ENCODE assay signal across 8 mouse cellular contexts in the genomic region with DNA sequence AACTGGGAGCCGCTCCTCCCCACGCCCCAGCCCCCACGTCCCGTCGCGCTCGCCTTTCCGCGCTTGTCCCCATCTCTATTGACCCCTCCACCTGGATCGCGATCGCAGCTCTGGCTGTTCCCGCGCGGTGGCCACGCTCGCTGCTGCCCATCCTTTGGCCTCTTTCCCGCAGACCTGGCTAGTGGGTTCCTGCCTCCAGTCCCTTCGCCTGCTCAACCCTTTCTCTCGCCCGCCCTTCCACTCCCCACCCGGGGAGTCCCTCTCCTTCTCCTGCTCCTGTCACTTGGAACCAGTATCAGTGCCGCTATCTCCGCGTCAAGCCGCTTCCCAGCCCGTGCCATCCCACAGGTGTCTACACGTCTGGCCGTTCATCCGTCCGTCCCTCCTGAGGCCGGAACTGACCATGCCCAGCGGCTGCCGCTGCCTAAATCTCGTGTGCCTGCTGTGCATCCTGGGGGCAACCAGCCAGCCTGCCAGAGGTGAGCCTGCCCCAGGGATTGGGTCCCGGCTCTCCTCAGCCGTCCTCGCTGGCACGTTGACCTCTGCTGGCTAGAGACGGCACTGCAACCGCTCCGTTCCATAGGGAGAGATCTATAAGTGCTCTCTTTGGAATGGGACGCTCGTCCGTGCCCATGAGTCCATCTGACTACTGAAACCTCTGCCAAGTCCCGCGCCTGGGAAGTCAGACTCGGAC. TPM values are rescaled to one million over a fixed set of nuclear protein-coding genes. Genes with fewer than 3 reads are reported as not detected.
A peak's percentile ranks its signal among the peaks of the same experiment; 100 is the strongest.
DNase-seq lines count a peak whose midpoint lies in the region; ATAC-seq lines count a peak whose summit lies in the region.

No protein-coding gene starts in this region.

- H3K4me3 ChIP-seq in hindbrain, embryonic 12.5 days = peak overlapping the region; percentile 66

- H3K4me1 ChIP-seq in hindbrain, embryonic 12.5 days = peaks cover 19% of the 10 kb centered on the region

- no peaks in the 10 kb centered on the region for H3K9me3 ChIP-seq in hindbrain, embryonic 12.5 days (replicated peaks)

- no peak overlapping the region for H3K27ac ChIP-seq in hindbrain, embryonic 12.5 days

- H3K9ac ChIP-seq in hindbrain, embryonic 12.5 days = peak overlapping the region; percentile 75

- peak; percentile 81 for DNase-seq in Muller cell, postnatal 12 days (ENCODE audit: inconsistent ontology term)
- DNase-seq in cerebellum, adult 9-11 months = peak; percentile 77
- peak; percentile 55 to 84 for DNase-seq in frontal cortex, postnatal 10 days (ENCODE audit: low spot score in 2 of 2)
- DNase-seq in layer of hippocampus, postnatal 10 days (ENCODE audit: low spot score in 2 of 2) = peak; percentile 86 to 88
- DNase-seq in lung, postnatal 10 days = peak; percentile 88
- peak; percentile 83 for DNase-seq in ovary, postnatal 36 days (ENCODE audit: low spot score)
- DNase-seq in thymus, postnatal 25 days = peak; percentile 81

- peak overlapping the region; percentile 97 for H3K4me2 ChIP-seq in hindbrain, embryonic 12.5 days (replicated peaks)

- peak; percentile 77 for ATAC-seq in hindbrain, embryonic 12.5 days (ENCODE audit: low FRiP score)

- peaks cover 70% of the 10 kb centered on the region for H3K27me3 ChIP-seq in hindbrain, embryonic 12.5 days

- WGBS in hindbrain, embryonic 12.5 days = under 1% methylated on average over 48 of the region's 48 CpGs

- 0 out of 2 replicates have a peak, but pooled peaks cover 1% of the 10 kb centered on the region for H3K36me3 ChIP-seq in hindbrain, embryonic 12.5 days

RNA-seq across cellular contexts. Expression of a gene that starts 1.1 kb away (rescaled TPM):
- 2.9 and 3.1 TPM in 2 replicates for polyA plus RNA-seq in hindbrain, embryonic 12.5 days (2016; fragmentation: Nextera tagmentation; extraction: Ambion mirVana)
- total RNA-seq in layer of hippocampus, postnatal 10 days (2021) = 10 to 100 TPM; 44.4 to 52.4 TPM

RNA-seq across cellular contexts. Expression of a gene that starts 15.5 kb away (rescaled TPM):
- 50.0 and 54.1 TPM in 2 replicates for polyA plus RNA-seq in hindbrain, embryonic 12.5 days (2016; fragmentation: Nextera tagmentation; extraction: Ambion mirVana)
- total RNA-seq in layer of hippocampus, postnatal 10 days (2021) = 10 to 100 TPM; 39.0 to 41.0 TPM

RNA-seq across cellular contexts. Expression of a gene that starts 29.8 kb away (rescaled TPM):
- polyA plus RNA-seq in hindbrain, embryonic 12.5 days (2016; fragmentation: Nextera tagmentation; extraction: Ambion mirVana) = 9.7 and 10.8 TPM in 2 replicates
- total RNA-seq in layer of hippocampus, postnatal 10 days (2021) = 1 to 10 TPM; 9.3 to 9.6 TPM

RNA-seq across cellular contexts. Expression of a gene that starts 45.0 kb away (rescaled TPM):
- 3.9 and 4.1 TPM in 2 replicates for polyA plus RNA-seq in hindbrain, embryonic 12.5 days (2016; fragmentation: Nextera tagmentation; extraction: Ambion mirVana)
- 10 to 100 TPM; 88.1 to 93.6 TPM for total RNA-seq in layer of hippocampus, postnatal 10 days (2021)

RNA-seq across cellular contexts. Expression of a gene that starts 50.5 kb away (rescaled TPM):
- polyA plus RNA-seq in hindbrain, embryonic 12.5 days (2016; fragmentation: Nextera tagmentation; extraction: Ambion mirVana) = 77.2 and 83.8 TPM in 2 replicates
- total RNA-seq in layer of hippocampus, postnatal 10 days (2021) = 10 to 100 TPM; 68.7 to 70.3 TPM
